Mouse (Mus musculus) urinary bladder, adult 2 months (tissue): ENCODE measurements around the gene Flcn. TPM values are rescaled to one million over a fixed set of nuclear protein-coding genes. Genes with fewer than 3 reads are reported as not detected.

Source experiments
- DNase-seq: peaks from one replicate; pipeline ENCODE4 v3.0.0; 2022; ENCODE audit warnings: low spot score
- polyA plus RNA-seq: library from polyadenylated mRNA; depleted of rRNA; stranded (reverse); fragments of >200 nt; gene quantifications from 2 replicates; pipeline ENCODE4 v1.2.3, GENCODE M21; 2012; rRNA removed

Gene Flcn
- polyA plus RNA-seq, 1 experiment: 48.8 TPM

- no peak for DNase-seq
These were observed 39.1 kb downstream of the Flcn start for GRCm38 (mm10) chr11:59770753-59771152.

- no peak for DNase-seq
These were observed 40.1 kb downstream of the Flcn start for GRCm38 (mm10) chr11:59769738-59770137.

GRCm38 (mm10) chr11:59769307-59769706, 40.5 kb downstream of the Flcn start:
- no peak for DNase-seq

- no peak for DNase-seq
These were observed 49.0 kb downstream of the Flcn start for GRCm38 (mm10) chr11:59760796-59761195.

- DNase-seq: no peak
These were observed 50.2 kb downstream of the Flcn start for GRCm38 (mm10) chr11:59759626-59760025.

- no peak for DNase-seq
These were observed 50.6 kb downstream of the Flcn start for GRCm38 (mm10) chr11:59759178-59759577.

- DNase-seq: no peak
These were observed 51.4 kb downstream of the Flcn start for GRCm38 (mm10) chr11:59758191-59758985.

- no peak for DNase-seq
These were observed 53.5 kb downstream of the Flcn start for GRCm38 (mm10) chr11:59756351-59756750.

- no peak for DNase-seq
These were observed 55.3 kb downstream of the Flcn start for GRCm38 (mm10) chr11:59754504-59754903.

- DNase-seq: no peak
These were observed 60.8 kb downstream of the Flcn start for GRCm38 (mm10) chr11:59749050-59749449.

GRCm38 (mm10) chr11:59746614-59747013, 63.2 kb downstream of the Flcn start:
- no peak for DNase-seq

GRCm38 (mm10) chr11:59745851-59746250, 64.0 kb downstream of the Flcn start:
- no peak for DNase-seq

- DNase-seq: no peak
These were observed 65.4 kb downstream of the Flcn start for GRCm38 (mm10) chr11:59744374-59744773.

- no peak for DNase-seq
These were observed 66.1 kb downstream of the Flcn start for GRCm38 (mm10) chr11:59743712-59744111.

GRCm38 (mm10) chr11:59743307-59743706, 66.5 kb downstream of the Flcn start:
- no peak for DNase-seq

GRCm38 (mm10) chr11:59741915-59742314, 67.9 kb downstream of the Flcn start:
- DNase-seq: no peak

Other genes with a start within 250 kb of the Flcn start
- gene Olfr222, start 233.8 kb downstream of the Flcn start, polyA plus RNA-seq: not detected in 2 replicates
- not detected in 2 replicates for gene Olfr223, start 216.7 kb downstream of the Flcn start, polyA plus RNA-seq
- gene Mprip, start 148.7 kb downstream of the Flcn start, polyA plus RNA-seq: 136 and 151 TPM in 2 replicates
- 1.2 and 1.5 TPM in 2 replicates for gene Pld6, start 22.4 kb downstream of the Flcn start, polyA plus RNA-seq
- gene Nt5m, start 29.4 kb upstream of the Flcn start, polyA plus RNA-seq: 18.4 and 21.0 TPM in 2 replicates
- 36.1 and 44.7 TPM in 2 replicates for gene Cops3, start 29.8 kb upstream of the Flcn start, polyA plus RNA-seq
- gene Med9, start 138.2 kb upstream of the Flcn start, polyA plus RNA-seq: 19.9 and 23.0 TPM in 2 replicates
- 3.3 and 4.8 TPM in 2 replicates for gene Rasd1, start 154.9 kb upstream of the Flcn start, polyA plus RNA-seq
- 4.3 and 5.3 TPM in 2 replicates for gene Pemt, start 236.5 kb upstream of the Flcn start, polyA plus RNA-seq